Mouse (Mus musculus) C2C12 (cell line): ENCODE data around the gene Foxn1. TPM values are rescaled to one million over a fixed set of nuclear protein-coding genes. Genes with fewer than 3 reads are reported as not detected.
A peak's percentile ranks its signal among the peaks of the same experiment; 100 is the strongest.

Source experiments
- H3K27me3 ChIP-seq: one replicate; pipeline ENCODE4 v1.6.1; 2011; ENCODE audit not compliant: control insufficient read depth, insufficient read depth, insufficient read length
- H3K36me3 ChIP-seq: one replicate; pipeline ENCODE4 v1.6.1; 2011; ENCODE audit not compliant: control insufficient read depth, insufficient read depth
- H3K4me3 ChIP-seq: one replicate; pipeline ENCODE4 v1.5.1; 2011; ENCODE audit warnings: mild to moderate bottlenecking, control low read depth; ENCODE audit not compliant: poor library complexity, insufficient read depth, severe bottlenecking
- H3K79me2 ChIP-seq: one replicate; pipeline ENCODE4 v1.6.1; 2011; ENCODE audit not compliant: control insufficient read depth, insufficient read depth
- H3K79me3 ChIP-seq: one replicate; pipeline ENCODE4 v1.6.1; 2011; ENCODE audit warnings: low read depth, control low read depth
- H3ac ChIP-seq: one replicate; pipeline ENCODE3; 2011; ENCODE audit warnings: low read depth; ENCODE audit not compliant: control insufficient read depth, insufficient read length
- CEBPB ChIP-seq: IDR thresholded peaks from one replicate; pipeline ENCODE4 v1.6.1; 2011; ENCODE audit warnings: low read depth, mild to moderate bottlenecking, control low read depth, moderate library complexity
- CTCF ChIP-seq: IDR thresholded peaks from one replicate; pipeline ENCODE4 v1.5.1; 2011; ENCODE audit not compliant: control insufficient read depth, insufficient read depth, insufficient read length
- FOSL1 ChIP-seq: IDR thresholded peaks from one replicate; pipeline ENCODE4 v1.8.0; 2011; ENCODE audit warnings: mild to moderate bottlenecking, low read length; ENCODE audit not compliant: poor library complexity, insufficient read depth, severe bottlenecking
- MAX ChIP-seq: IDR thresholded peaks from one replicate; pipeline ENCODE4 v1.6.1; 2011; ENCODE audit warnings: mild to moderate bottlenecking, control low read depth
- MYOD1 ChIP-seq: IDR thresholded peaks from one replicate; pipeline ENCODE4 v1.6.1; 2011; ENCODE audit warnings: low read depth; ENCODE audit not compliant: control insufficient read depth, insufficient read length
- MYOG ChIP-seq: IDR thresholded peaks from one replicate; pipeline ENCODE4 v1.6.1; 2011; ENCODE audit not compliant: control insufficient read depth, insufficient read length; ENCODE audit errors: extremely low read depth
- USF1 ChIP-seq: IDR thresholded peaks from one replicate; pipeline ENCODE4 v1.6.1; 2011; ENCODE audit warnings: low read depth, mild to moderate bottlenecking, control low read depth, moderate library complexity
- polyA plus RNA-seq: library from polyadenylated mRNA; unstranded; fragments of >200 nt; fragmentation: generic; extraction: Trizol; gene quantifications from one replicate; pipeline ENCODE4 v1.2.1, GENCODE M21; 2012; ENCODE audit warnings: missing spikeins

The Foxn1 gene
- polyA plus RNA-seq, 1 experiment: 0.39 TPM

DNA sequence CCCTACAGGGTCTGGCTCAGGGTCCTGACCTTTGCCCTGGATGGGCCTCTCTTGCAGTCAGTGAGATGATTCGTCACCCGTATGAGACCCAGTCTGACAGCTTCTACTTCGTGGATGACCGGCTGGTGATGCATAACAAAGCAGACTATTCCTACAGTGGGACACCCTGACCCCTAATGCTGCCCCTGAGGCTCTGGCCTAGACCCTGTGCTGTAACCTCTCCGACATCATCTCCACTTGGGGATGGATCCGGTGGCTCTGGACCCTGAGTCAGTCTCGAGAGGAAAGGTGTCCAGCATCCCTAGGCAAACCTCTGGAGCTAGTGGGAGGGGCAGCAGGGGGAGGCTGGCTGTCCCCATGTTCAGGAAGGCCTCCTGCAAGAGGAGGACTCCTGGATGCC, 37.9 kb downstream of the Foxn1 start:
- no peak overlapping the region for H3ac ChIP-seq
- H3K4me3 ChIP-seq: no peak overlapping the region
- H3K36me3 ChIP-seq: peaks cover 7% of the 10 kb centered on the region
- TF ChIP-seq MAX (no peak), MYOG (no peak), MYOD1 (no peak), USF1 (no peak), CTCF (no peak), FOSL1 (no peak), CEBPB (no peak)
- H3K79me2 ChIP-seq: no peaks in the 10 kb centered on the region
- H3K27me3 ChIP-seq: no peaks in the 10 kb centered on the region
- H3K79me3 ChIP-seq: no peaks in the 10 kb centered on the region

DNA sequence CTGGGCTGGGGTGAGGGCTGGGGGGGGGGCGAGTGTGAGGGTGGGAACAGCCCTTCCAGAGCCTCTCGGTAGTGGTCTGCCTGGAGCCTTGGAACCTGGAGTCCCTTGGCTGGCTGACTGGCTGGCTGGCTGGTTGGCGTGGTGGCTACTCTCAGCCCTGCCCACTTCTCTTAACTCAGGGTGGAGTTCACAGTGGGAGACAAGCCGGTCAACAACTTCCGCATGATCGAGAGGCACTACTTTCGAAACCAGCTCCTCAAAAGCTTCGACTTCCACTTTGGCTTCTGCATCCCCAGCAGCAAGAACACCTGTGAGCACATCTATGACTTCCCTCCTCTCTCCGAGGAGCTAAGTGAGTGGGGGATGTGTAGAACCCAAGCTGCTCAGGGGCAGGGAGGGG, 38.5 kb downstream of the Foxn1 start:
- H3K79me2 ChIP-seq: no peaks in the 10 kb centered on the region
- no peaks in the 10 kb centered on the region for H3K27me3 ChIP-seq
- H3ac ChIP-seq: no peak overlapping the region
- TF ChIP-seq MYOD1: no peak
- no peak for TF ChIP-seq USF1
- no peak for TF ChIP-seq MYOG
- TF ChIP-seq MAX: no peak
- no peak for TF ChIP-seq FOSL1
- H3K79me3 ChIP-seq: no peaks in the 10 kb centered on the region
- peaks cover 7% of the 10 kb centered on the region for H3K36me3 ChIP-seq
- H3K4me3 ChIP-seq: no peak overlapping the region

DNA sequence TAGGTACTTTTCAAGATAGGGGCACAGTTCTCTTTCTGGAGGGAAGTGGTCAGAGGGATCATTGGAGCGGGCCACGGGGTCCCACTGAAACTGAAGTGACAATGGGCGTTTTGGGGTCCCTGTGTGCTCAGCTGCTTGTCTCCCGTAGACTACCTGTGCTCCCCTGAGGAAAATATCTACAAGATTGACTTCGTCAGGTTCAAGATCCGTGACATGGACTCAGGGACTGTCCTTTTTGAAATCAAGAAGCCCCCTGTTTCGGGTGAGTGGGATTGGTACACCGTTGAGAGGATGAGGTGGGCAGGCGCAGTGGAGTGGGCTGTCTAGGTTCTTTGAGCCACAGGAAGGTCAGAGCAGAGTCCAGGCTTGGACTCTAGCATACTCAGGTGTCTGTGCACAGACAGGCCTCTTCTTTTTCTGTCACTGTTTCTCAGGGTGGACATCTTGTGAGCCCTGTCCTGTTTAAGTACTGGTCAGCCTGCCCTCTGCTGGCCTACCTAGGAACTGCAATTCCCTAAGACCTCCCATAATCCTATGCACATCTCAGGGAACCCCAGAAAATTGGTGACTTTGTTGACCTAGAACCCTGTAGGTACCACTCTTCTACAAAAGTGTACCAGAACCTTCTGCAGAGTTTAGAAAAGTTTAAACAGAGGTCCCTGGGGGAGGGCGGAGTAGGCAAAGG, 39.1 kb downstream of the Foxn1 start:
- no peak overlapping the region for H3K4me3 ChIP-seq

DNA sequence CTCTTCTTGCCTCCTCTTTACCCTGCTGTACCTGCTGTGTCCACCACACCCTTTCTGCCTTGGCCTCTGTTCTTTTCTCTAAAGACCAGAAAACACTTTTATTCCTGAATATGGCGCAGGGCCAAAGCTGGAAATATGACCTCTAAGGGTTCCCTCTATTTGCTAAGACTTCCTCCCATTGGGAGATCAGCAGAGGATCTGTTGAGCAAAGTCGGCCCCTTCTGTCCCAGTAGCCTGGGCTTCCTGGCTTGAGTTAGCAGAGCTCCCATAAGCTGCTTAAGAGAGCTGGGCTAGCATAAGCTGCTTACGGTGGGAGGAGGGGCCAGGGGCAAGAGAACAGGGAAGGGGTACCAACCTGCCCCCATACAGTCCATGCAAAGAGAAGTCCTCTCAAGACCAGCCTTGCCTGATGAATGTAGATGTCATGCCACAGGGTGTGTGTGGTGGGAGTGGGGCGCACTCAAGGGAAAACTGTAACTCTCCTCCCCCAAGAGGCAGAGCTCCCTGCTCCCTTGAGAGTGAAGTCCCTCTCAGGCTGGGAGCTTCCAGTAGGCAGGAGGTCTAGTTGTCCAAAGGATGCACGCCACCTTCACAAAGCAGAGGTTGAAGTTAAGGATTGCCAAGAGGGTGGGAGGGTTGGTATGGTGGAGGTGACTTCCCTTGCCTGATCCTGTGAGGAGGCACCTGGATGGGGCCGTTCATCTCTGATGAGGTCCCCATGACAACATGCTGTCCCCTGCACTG, 39.9 kb downstream of the Foxn1 start:
- Histone ChIP-seq H3K79me3 (no peaks in the 10 kb centered on the region), H3ac (no peak overlapping the region), H3K27me3 (no peaks in the 10 kb centered on the region), H3K36me3 (peaks cover 7% of the 10 kb centered on the region), H3K4me3 (no peak overlapping the region), H3K79me2 (no peaks in the 10 kb centered on the region)
- no peak for TF ChIP-seq USF1
- no peak for TF ChIP-seq FOSL1
- TF ChIP-seq CEBPB: no peak
- no peak for TF ChIP-seq MYOG
- TF ChIP-seq MAX: no peak
- no peak for TF ChIP-seq CTCF
- TF ChIP-seq MYOD1: no peak

More for the DNA sequence above, 39.1 kb downstream of the Foxn1 start:
- Histone ChIP-seq H3K27me3 (no peaks in the 10 kb centered on the region), H3ac (no peak overlapping the region), H3K36me3 (peaks cover 7% of the 10 kb centered on the region), H3K79me3 (no peaks in the 10 kb centered on the region), H3K79me2 (no peaks in the 10 kb centered on the region)
- no peak for TF ChIP-seq MYOD1
- TF ChIP-seq MAX: no peak
- no peak for TF ChIP-seq MYOG
- TF ChIP-seq FOSL1: no peak
- no peak for TF ChIP-seq USF1
- peak; percentile 17 for TF ChIP-seq CTCF
- TF ChIP-seq CEBPB: no peak

DNA sequence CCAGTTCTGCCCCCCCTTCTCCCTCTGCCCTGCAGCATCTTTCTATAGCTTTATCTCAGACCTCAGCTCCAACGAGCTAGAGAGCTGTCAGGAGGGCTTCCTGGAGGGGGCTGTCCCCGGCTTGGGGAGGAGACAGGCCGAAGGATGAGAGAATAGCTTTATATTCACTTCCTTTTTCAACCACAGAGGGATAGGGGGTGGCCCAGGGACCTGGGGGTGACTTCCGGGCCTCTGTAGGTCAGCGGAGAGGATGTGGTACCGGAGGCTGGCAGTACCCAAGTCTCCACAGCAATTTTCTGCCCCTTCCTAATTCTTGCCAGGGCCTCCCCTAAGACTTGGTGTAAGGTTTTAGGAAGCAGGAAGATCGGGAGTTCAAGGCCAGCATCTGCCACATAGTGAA, 40.6 kb downstream of the Foxn1 start:
- H3K27me3 ChIP-seq: no peaks in the 10 kb centered on the region
- peaks cover 7% of the 10 kb centered on the region for H3K36me3 ChIP-seq
- no peaks in the 10 kb centered on the region for H3K79me2 ChIP-seq
- no peak overlapping the region for H3ac ChIP-seq
- no peaks in the 10 kb centered on the region for H3K79me3 ChIP-seq
- H3K4me3 ChIP-seq: no peak overlapping the region
- no peak for TF ChIP-seq MYOG
- no peak for TF ChIP-seq MAX
- TF ChIP-seq MYOD1: no peak
- no peak for TF ChIP-seq USF1
- no peak for TF ChIP-seq CTCF
- no peak for TF ChIP-seq CEBPB
- TF ChIP-seq FOSL1: no peak
